8 mouse cellular contexts compared by ENCODE assay signal in the genomic region with DNA sequence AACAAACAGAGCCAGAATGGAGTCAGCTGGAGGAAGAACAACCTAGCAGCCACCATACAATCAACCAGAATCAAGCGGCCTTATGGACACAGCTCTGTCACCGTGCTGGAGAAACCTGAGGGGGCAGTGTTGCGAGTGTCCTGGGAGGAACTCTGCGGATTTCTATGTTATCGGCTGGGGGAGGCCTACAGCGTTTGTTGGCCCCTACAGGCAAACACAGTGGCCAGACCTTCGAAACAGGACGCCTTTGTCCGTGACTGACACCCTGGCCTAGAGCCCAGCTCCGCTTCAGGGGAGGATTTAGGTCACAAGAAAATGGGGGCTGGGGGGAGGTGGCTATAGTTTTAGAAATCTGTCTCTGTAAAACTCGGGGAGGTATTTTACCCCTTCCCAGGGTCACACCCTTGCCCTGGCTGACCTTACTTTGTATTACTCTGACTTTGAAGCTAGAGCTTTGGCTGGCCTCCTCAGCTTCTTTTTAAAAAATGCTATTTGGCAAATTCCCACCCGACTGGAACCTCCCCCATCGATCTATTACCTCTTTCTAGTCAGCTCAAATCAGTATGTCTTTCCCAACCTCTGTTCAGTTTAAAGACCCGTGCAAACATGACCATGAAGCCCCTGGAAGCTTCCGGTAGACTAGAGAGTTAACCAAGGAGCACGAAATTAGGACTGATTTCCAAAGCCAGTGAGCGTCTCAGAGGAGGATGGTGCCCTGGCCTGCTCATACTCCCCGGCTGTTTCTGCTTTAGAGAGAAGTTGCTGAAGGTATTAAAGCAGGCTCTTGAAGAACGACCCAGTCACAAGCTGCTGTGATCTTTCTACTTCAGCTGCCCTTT. TPM values are rescaled to one million over a fixed set of nuclear protein-coding genes. Genes with fewer than 3 reads are reported as not detected.
DNase-seq lines count a peak whose midpoint lies in the region; ATAC-seq and TF ChIP-seq lines count a peak whose summit lies in the region.
"Had no signal": no experiment of that assay in that cellular context is flagged by ENCODE, and none has a peak within 500 bp of the region (broad histone marks: within the 10 kb centered on the region; RNA-seq: fewer than 3 reads in every experiment).

No protein-coding gene starts in this region.

- no peak for TF ChIP-seq POLR2A in cortical plate, adult 2 months (IDR thresholded peaks at IDR 0.05; ENCODE audit: extremely low read depth, insufficient read depth, low read length)
- no peak for TF ChIP-seq POLR2A in testis, adult 2 months (IDR thresholded peaks at IDR 0.05; ENCODE audit: control insufficient read depth, low read depth, low read length)

- H3K36me3 ChIP-seq in intestine, embryonic 16.5 days (ENCODE audit: control insufficient read depth, insufficient read depth, low read length), result no peaks in the 10 kb centered on the region
- H3K36me3 ChIP-seq in limb, embryonic 11.5 days (ENCODE audit: control insufficient read depth, insufficient read depth, low read length), result no peaks in the 10 kb centered on the region
- no peaks in the 10 kb centered on the region for H3K36me3 ChIP-seq in midbrain, embryonic 15.5 days (replicated peaks)
- H3K36me3 ChIP-seq in testis, adult 2 months (ENCODE audit: control insufficient read depth, insufficient read depth, low read length), result no peaks in the 10 kb centered on the region

- DNase-seq in adrenal gland, postnatal 14 days, result peak; percentile 79
- peak; percentile 65 to 73 for DNase-seq in heart, adult 18-20 months
- peak; percentile 61 for DNase-seq in limb, embryonic 11.5 days (ENCODE audit: low spot score)

- no peaks in the 10 kb centered on the region for H3K9me3 ChIP-seq in intestine, embryonic 16.5 days (ENCODE audit: control insufficient read depth, low read length)
- no peaks in the 10 kb centered on the region for H3K9me3 ChIP-seq in limb, embryonic 11.5 days (ENCODE audit: control insufficient read depth, low read length)
- no peaks in the 10 kb centered on the region for H3K9me3 ChIP-seq in midbrain, embryonic 15.5 days

- peaks cover 2% of the 10 kb centered on the region; the same call in 1 of the 2 replicates for H3K4me1 ChIP-seq in cortical plate, adult 2 months (ENCODE audit: control insufficient read depth, insufficient read depth, low read length)
- 0 out of 2 replicates have a peak, but pooled peaks cover 4% of the 10 kb centered on the region for H3K4me1 ChIP-seq in intestine, embryonic 16.5 days (ENCODE audit: control insufficient read depth, insufficient read depth, low read length)
- H3K4me1 ChIP-seq in limb, embryonic 11.5 days (ENCODE audit: control insufficient read depth, insufficient read depth, low read length), result 0 out of 2 replicates have a peak, but pooled peaks cover 6% of the 10 kb centered on the region
- peaks cover 26% of the 10 kb centered on the region for H3K4me1 ChIP-seq in midbrain, embryonic 15.5 days
- H3K4me1 ChIP-seq in testis, adult 2 months (ENCODE audit: control insufficient read depth, insufficient read depth, low read length), result no peaks in the 10 kb centered on the region

- H3K4me3 ChIP-seq in cortical plate, adult 2 months (ENCODE audit: insufficient read depth, low read length), result no peak overlapping the region
- no peak overlapping the region for H3K4me3 ChIP-seq in intestine, embryonic 16.5 days (ENCODE audit: low read length)
- no peak overlapping the region for H3K4me3 ChIP-seq in limb, embryonic 11.5 days (ENCODE audit: low read depth, low read length)
- no peak overlapping the region for H3K4me3 ChIP-seq in midbrain, embryonic 15.5 days
- no peak overlapping the region for H3K4me3 ChIP-seq in testis, adult 2 months (ENCODE audit: control insufficient read depth, low read depth, low read length)

- H3K27me3 ChIP-seq in intestine, embryonic 16.5 days (replicated peaks; ENCODE audit: control insufficient read depth, insufficient read depth, low read length), result no peaks in the 10 kb centered on the region
- no peaks in the 10 kb centered on the region for H3K27me3 ChIP-seq in limb, embryonic 11.5 days (ENCODE audit: control insufficient read depth, insufficient read depth, low read length)
- H3K27me3 ChIP-seq in midbrain, embryonic 15.5 days (replicated peaks), result no peaks in the 10 kb centered on the region; the same call in 1 of the 2 replicates
- no peaks in the 10 kb centered on the region for H3K27me3 ChIP-seq in testis, adult 2 months (ENCODE audit: control insufficient read depth, insufficient read depth, low read length)

- H3K4me2 ChIP-seq in intestine, embryonic 16.5 days (ENCODE audit: low read depth, low read length), result no peak overlapping the region
- H3K4me2 ChIP-seq in limb, embryonic 11.5 days (ENCODE audit: low read depth, severe bottlenecking), result peak overlapping the region; percentile 36
- peak overlapping the region; percentile 3; the same call in 1 of the 2 replicates for H3K4me2 ChIP-seq in midbrain, embryonic 15.5 days

- H3K9ac ChIP-seq in intestine, embryonic 16.5 days (ENCODE audit: low read depth, low read length), result no peak overlapping the region
- H3K9ac ChIP-seq in limb, embryonic 11.5 days (ENCODE audit: low read length), result no peak overlapping the region
- H3K9ac ChIP-seq in midbrain, embryonic 15.5 days, result no peak overlapping the region

- no peak overlapping the region for H3K27ac ChIP-seq in cortical plate, adult 2 months (ENCODE audit: insufficient read depth, low read length)
- H3K27ac ChIP-seq in intestine, embryonic 16.5 days (ENCODE audit: low read length), result 0 out of 2 replicates have a peak overlapping the region, but pooled peaks have one; percentile 9
- no peak overlapping the region for H3K27ac ChIP-seq in limb, embryonic 11.5 days (replicated peaks; ENCODE audit: low read depth, low read length)
- H3K27ac ChIP-seq in midbrain, embryonic 15.5 days, result peak overlapping the region; percentile 46
- peak overlapping the region; percentile 7; the same call in 1 of the 2 replicates for H3K27ac ChIP-seq in testis, adult 2 months (ENCODE audit: control insufficient read depth, insufficient read depth, low read depth, low read length)

- peak; percentile 40 for TF ChIP-seq CTCF in cortical plate, adult 2 months (IDR thresholded peaks at IDR 0.05; ENCODE audit: extremely low read depth, insufficient read depth, low read length)
- peak; percentile 12; the same call in 1 of the 2 replicates for TF ChIP-seq CTCF in testis, adult 2 months (IDR thresholded peaks at IDR 0.05; ENCODE audit: control insufficient read depth, insufficient read depth, insufficient replicate concordance, low read depth, low read length)

- 24% methylated on average over 19 of the region's 19 CpGs for WGBS in intestine, embryonic 16.5 days
- 33% methylated on average over 19 of the region's 19 CpGs for WGBS in limb, embryonic 11.5 days
- 14% methylated on average over 19 of the region's 19 CpGs for WGBS in midbrain, embryonic 15.5 days

- peak; percentile 64 for ATAC-seq in intestine, embryonic 16.5 days
- no peak for ATAC-seq in limb, embryonic 11.5 days (ENCODE audit: insufficient number of reproducible peaks, low FRiP score, low TSS enrichment, low read depth)
- peak; percentile 71 for ATAC-seq in midbrain, embryonic 15.5 days (replicated peaks)

RNA-seq across cellular contexts. Expression of a gene that starts 11.6 kb away (rescaled TPM):
- not detected in 2 replicates for total RNA-seq in adrenal gland, postnatal 14 days (2021)
- polyA plus RNA-seq in cortical plate, adult 2 months (2012; rRNA removed), result not detected in 2 replicates
- not detected for total RNA-seq in heart, adult 18-20 months (2021)
- not detected in 2 replicates for polyA plus RNA-seq in intestine, embryonic 16.5 days (2015; fragmentation: Nextera tagmentation; extraction: Ambion mirVana)
- polyA plus RNA-seq in limb, embryonic 11.5 days (2014; fragmentation: Nextera tagmentation; extraction: Ambion mirVana), result not detected in 2 replicates
- polyA plus RNA-seq in midbrain, embryonic 15.5 days (2015; fragmentation: Nextera tagmentation; extraction: Ambion mirVana), result not detected in 2 replicates
- 1,060 and 1,176 TPM in 2 replicates for polyA plus RNA-seq in testis, adult 2 months (2012; rRNA removed)
- total RNA-seq: gastrocnemius, postnatal 4 days had no signal

RNA-seq across cellular contexts. Expression of a gene that starts 42.2 kb away (rescaled TPM):
- total RNA-seq in adrenal gland, postnatal 14 days (2021), result not detected in 2 replicates
- not detected in 2 replicates for polyA plus RNA-seq in cortical plate, adult 2 months (2012; rRNA removed)
- total RNA-seq in heart, adult 18-20 months (2021), result not detected
- polyA plus RNA-seq in intestine, embryonic 16.5 days (2015; fragmentation: Nextera tagmentation; extraction: Ambion mirVana), result 0.13 TPM in 1 of 2 replicates, not detected in the other
- polyA plus RNA-seq in limb, embryonic 11.5 days (2014; fragmentation: Nextera tagmentation; extraction: Ambion mirVana), result not detected in 2 replicates
- polyA plus RNA-seq in midbrain, embryonic 15.5 days (2015; fragmentation: Nextera tagmentation; extraction: Ambion mirVana), result not detected in 2 replicates
- 175 and 178 TPM in 2 replicates for polyA plus RNA-seq in testis, adult 2 months (2012; rRNA removed)
- total RNA-seq: gastrocnemius, postnatal 4 days had no signal

RNA-seq across cellular contexts. Expression of a gene that starts 57.4 kb away (rescaled TPM):
- 89.9 and 90.8 TPM in 2 replicates for total RNA-seq in adrenal gland, postnatal 14 days (2021)
- polyA plus RNA-seq in cortical plate, adult 2 months (2012; rRNA removed), result 26.5 and 26.8 TPM in 2 replicates
- 100 to 1,000 TPM; 116 to 125 TPM for total RNA-seq in heart, adult 18-20 months (2021)
- 5.4 and 7.3 TPM in 2 replicates for polyA plus RNA-seq in intestine, embryonic 16.5 days (2015; fragmentation: Nextera tagmentation; extraction: Ambion mirVana)
- 17.7 and 19.0 TPM in 2 replicates for polyA plus RNA-seq in limb, embryonic 11.5 days (2014; fragmentation: Nextera tagmentation; extraction: Ambion mirVana)
- polyA plus RNA-seq in midbrain, embryonic 15.5 days (2015; fragmentation: Nextera tagmentation; extraction: Ambion mirVana), result 5.6 and 7.0 TPM in 2 replicates
- 1.1 and 2.4 TPM in 2 replicates for polyA plus RNA-seq in testis, adult 2 months (2012; rRNA removed)

Comparison
In these comparisons a context has a peak if more than half of its experiments do, and no peak if none do; other contexts are left out.
1. H3K27ac ChIP-seq: peak in intestine, embryonic 16.5 days (single experiment), midbrain, embryonic 15.5 days (single experiment) and testis, adult 2 months (single experiment); none in cortical plate, adult 2 months (single experiment) and limb, embryonic 11.5 days (single experiment).
2. RNA of a gene that starts 11.6 kb away (polyA plus RNA-seq): 1,060 to 1,176 TPM in testis, adult 2 months; not detected in cortical plate, adult 2 months, not detected in intestine, embryonic 16.5 days, not detected in limb, embryonic 11.5 days and not detected in midbrain, embryonic 15.5 days; every median in the first group is over 1,000 times any median in the second.
3. RNA of a gene that starts 42.2 kb away (polyA plus RNA-seq): 175 to 178 TPM in testis, adult 2 months; 0.13 TPM in intestine, embryonic 16.5 days, not detected in midbrain, embryonic 15.5 days, not detected in cortical plate, adult 2 months and not detected in limb, embryonic 11.5 days; every median in the first group is over 100 times any median in the second.
4. Peak in every context shown above with its lines, with median percentiles within 50 percentile points of each other: DNase-seq.